In the genomic region with DNA sequence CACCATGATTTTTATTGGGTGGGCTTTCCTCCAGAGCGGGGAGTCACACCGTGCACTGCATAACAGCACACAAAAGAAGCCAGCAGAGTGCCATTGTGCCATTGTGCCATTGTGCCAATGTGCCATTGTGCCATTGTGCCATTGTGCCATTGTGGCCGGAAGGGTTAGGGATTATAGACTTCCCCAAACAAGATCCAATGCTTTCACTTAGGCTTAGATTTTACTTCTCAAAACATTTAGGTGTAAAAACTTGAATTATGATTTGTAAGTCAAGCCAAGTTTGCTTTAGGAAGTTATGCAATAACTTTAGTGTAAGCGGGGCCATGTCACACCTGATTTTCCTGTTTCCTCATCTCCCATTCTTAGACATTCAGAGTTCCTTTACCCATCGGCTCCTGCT, we compare ENCODE assay signal across 17 mouse cellular contexts.
"Had no signal": no experiment of that assay in that cellular context is flagged by ENCODE, and none has a peak within 500 bp of the region (broad histone marks: within the 10 kb centered on the region; RNA-seq: fewer than 3 reads in every experiment).

No protein-coding gene starts in this region.

- H3K27ac ChIP-seq: kidney, postnatal 0 days; left cerebral cortex, adult 2 months; liver, embryonic 14.5 days; midbrain, embryonic 12.5 days; midbrain, embryonic 15.5 days; neural tube, embryonic 12.5 days; neural tube, embryonic 15.5 days had no signal

- ATAC-seq: liver, postnatal 0 days; midbrain, embryonic 15.5 days had no signal

- DNase-seq: kidney, adult 2 months; kidney, postnatal 25 days; layer of hippocampus, postnatal 36 days; liver, postnatal 0 days; lung, embryonic 14.5 days; right cerebral cortex, adult 18-20 months; right cerebral cortex, postnatal 14 days; spleen, adult 18-20 months; thymus, postnatal 25 days had no signal

- H3K4me3 ChIP-seq: left cerebral cortex, adult 2 months; midbrain, embryonic 12.5 days; midbrain, embryonic 15.5 days; neural tube, embryonic 12.5 days; neural tube, embryonic 15.5 days; stomach, embryonic 15.5 days had no signal
